Mouse (Mus musculus): ENCODE measurements around the gene Dxo. TPM values are rescaled to one million over a fixed set of nuclear protein-coding genes. Genes with fewer than 3 reads are reported as not detected.

Dxo gene
- polyA plus RNA-seq, 1 experiment from 2014 or later = 68.9 TPM

Small RNA genes within 50 kb of the gene (microRNA-seq; reads per million reads assigned to microRNA genes)
- gene Mir6970 = not detected
- gene Mir6971 = 3.3 reads per million, percentile 8 among the genes with 10 or more reads in this experiment
- not detected for gene Mir6972

Other genes with a start within 250 kb of the Dxo start
- 3.2 and 4.9 TPM in 2 replicates for gene Gpsm3, start 247.2 kb upstream of the Dxo start, polyA plus RNA-seq (2015; fragmentation: Nextera tagmentation; extraction: Ambion mirVana)
- 8.9 and 10.6 TPM in 2 replicates for gene Pbx2, start 245.8 kb upstream of the Dxo start, polyA plus RNA-seq (2015; fragmentation: Nextera tagmentation; extraction: Ambion mirVana)
- gene Ager, start 239.2 kb upstream of the Dxo start, polyA plus RNA-seq (2015; fragmentation: Nextera tagmentation; extraction: Ambion mirVana) = 1.9 and 2.1 TPM in 2 replicates
- 299 and 301 TPM in 2 replicates for gene Rnf5, start 233.3 kb upstream of the Dxo start, polyA plus RNA-seq (2015; fragmentation: Nextera tagmentation; extraction: Ambion mirVana)
- gene Agpat1, start 232.8 kb upstream of the Dxo start, polyA plus RNA-seq (2015; fragmentation: Nextera tagmentation; extraction: Ambion mirVana) = 97.8 and 99.1 TPM in 2 replicates
- gene Egfl8, start 221.0 kb upstream of the Dxo start, polyA plus RNA-seq (2015; fragmentation: Nextera tagmentation; extraction: Ambion mirVana) = 11.7 and 12.9 TPM in 2 replicates
- gene Ppt2, start 208.5 kb upstream of the Dxo start, polyA plus RNA-seq (2015; fragmentation: Nextera tagmentation; extraction: Ambion mirVana) = 21.7 and 22.7 TPM in 2 replicates
- gene Prrt1, start 207.5 kb upstream of the Dxo start, polyA plus RNA-seq (2015; fragmentation: Nextera tagmentation; extraction: Ambion mirVana) = 5.5 and 5.6 TPM in 2 replicates
- gene Fkbpl, start 192.3 kb upstream of the Dxo start, polyA plus RNA-seq (2015; fragmentation: Nextera tagmentation; extraction: Ambion mirVana) = 16.9 and 17.6 TPM in 2 replicates
- 117 and 122 TPM in 2 replicates for gene Atf6b, start 189.9 kb upstream of the Dxo start, polyA plus RNA-seq (2015; fragmentation: Nextera tagmentation; extraction: Ambion mirVana)
- gene Tnxb, start 166.5 kb upstream of the Dxo start, polyA plus RNA-seq (2015; fragmentation: Nextera tagmentation; extraction: Ambion mirVana) = 0.09 TPM in 2 replicates
- 0.09 TPM in 1 of 2 replicates, not detected in the other for gene C4b, start 93.1 kb upstream of the Dxo start, polyA plus RNA-seq (2015; fragmentation: Nextera tagmentation; extraction: Ambion mirVana)
- gene Cyp21a1, start 32.5 kb upstream of the Dxo start, polyA plus RNA-seq (2015; fragmentation: Nextera tagmentation; extraction: Ambion mirVana) = not detected in 2 replicates
- 36.5 and 40.5 TPM in 2 replicates for gene Stk19, start 74 bp upstream of the Dxo start, polyA plus RNA-seq (2015; fragmentation: Nextera tagmentation; extraction: Ambion mirVana)
- gene Skiv2l, start 13.2 kb downstream of the Dxo start, polyA plus RNA-seq (2015; fragmentation: Nextera tagmentation; extraction: Ambion mirVana) = 54.1 and 60.4 TPM in 2 replicates
- 82.7 and 88.9 TPM in 2 replicates for gene Nelfe, start 13.4 kb downstream of the Dxo start, polyA plus RNA-seq (2015; fragmentation: Nextera tagmentation; extraction: Ambion mirVana)
- 1.9 TPM in 2 replicates for gene Cfb, start 25.5 kb downstream of the Dxo start, polyA plus RNA-seq (2015; fragmentation: Nextera tagmentation; extraction: Ambion mirVana)
- 13.5 and 13.9 TPM in 2 replicates for gene Zbtb12, start 42.5 kb downstream of the Dxo start, polyA plus RNA-seq (2015; fragmentation: Nextera tagmentation; extraction: Ambion mirVana)
- 0.10 TPM in 1 of 2 replicates, not detected in the other for gene Gm20547, start 45.0 kb downstream of the Dxo start, polyA plus RNA-seq (2015; fragmentation: Nextera tagmentation; extraction: Ambion mirVana)
- 1.4 and 2.3 TPM in 2 replicates for gene C2, start 61.2 kb downstream of the Dxo start, polyA plus RNA-seq (2015; fragmentation: Nextera tagmentation; extraction: Ambion mirVana)
- 90.1 and 98.0 TPM in 2 replicates for gene Ehmt2, start 61.5 kb downstream of the Dxo start, polyA plus RNA-seq (2015; fragmentation: Nextera tagmentation; extraction: Ambion mirVana)
- gene Slc44a4, start 77.4 kb downstream of the Dxo start, polyA plus RNA-seq (2015; fragmentation: Nextera tagmentation; extraction: Ambion mirVana) = 0.17 TPM in 1 of 2 replicates, not detected in the other
- 30.6 and 31.5 TPM in 2 replicates for gene Neu1, start 94.2 kb downstream of the Dxo start, polyA plus RNA-seq (2015; fragmentation: Nextera tagmentation; extraction: Ambion mirVana)
- gene Hspa1b, start 122.2 kb downstream of the Dxo start, polyA plus RNA-seq (2015; fragmentation: Nextera tagmentation; extraction: Ambion mirVana) = 0.26 and 0.32 TPM in 2 replicates
- gene Gm20481, start 132.9 kb downstream of the Dxo start, polyA plus RNA-seq (2015; fragmentation: Nextera tagmentation; extraction: Ambion mirVana) = not detected in 2 replicates
- gene Hspa1a, start 135.1 kb downstream of the Dxo start, polyA plus RNA-seq (2015; fragmentation: Nextera tagmentation; extraction: Ambion mirVana) = 4.0 and 4.6 TPM in 2 replicates
- gene Hspa1l, start 135.7 kb downstream of the Dxo start, polyA plus RNA-seq (2015; fragmentation: Nextera tagmentation; extraction: Ambion mirVana) = 0.85 and 1.1 TPM in 2 replicates
- gene Lsm2, start 144.8 kb downstream of the Dxo start, polyA plus RNA-seq (2015; fragmentation: Nextera tagmentation; extraction: Ambion mirVana) = 112 and 117 TPM in 2 replicates
- gene Vars, start 164.0 kb downstream of the Dxo start, polyA plus RNA-seq (2015; fragmentation: Nextera tagmentation; extraction: Ambion mirVana) = 57.3 TPM in 2 replicates
- gene Vwa7, start 179.6 kb downstream of the Dxo start, polyA plus RNA-seq (2015; fragmentation: Nextera tagmentation; extraction: Ambion mirVana) = 0.16 and 0.18 TPM in 2 replicates
- 2.5 and 2.9 TPM in 2 replicates for gene Sapcd1, start 191.0 kb downstream of the Dxo start, polyA plus RNA-seq (2015; fragmentation: Nextera tagmentation; extraction: Ambion mirVana)
- gene Msh5, start 209.7 kb downstream of the Dxo start, polyA plus RNA-seq (2015; fragmentation: Nextera tagmentation; extraction: Ambion mirVana) = 2.7 and 3.5 TPM in 2 replicates
- 100 and 102 TPM in 2 replicates for gene Clic1, start 212.9 kb downstream of the Dxo start, polyA plus RNA-seq (2015; fragmentation: Nextera tagmentation; extraction: Ambion mirVana)
- 420 and 426 TPM in 2 replicates for gene Ddah2, start 222.0 kb downstream of the Dxo start, polyA plus RNA-seq (2015; fragmentation: Nextera tagmentation; extraction: Ambion mirVana)
- gene Ly6g6c, start 228.4 kb downstream of the Dxo start, polyA plus RNA-seq (2015; fragmentation: Nextera tagmentation; extraction: Ambion mirVana) = not detected in 2 replicates
- gene Mpig6b, start 229.2 kb downstream of the Dxo start, polyA plus RNA-seq (2015; fragmentation: Nextera tagmentation; extraction: Ambion mirVana) = 0.25 and 0.31 TPM in 2 replicates
- 0.45 TPM in 1 of 2 replicates, not detected in the other for gene Ly6g6e, start 239.9 kb downstream of the Dxo start, polyA plus RNA-seq (2015; fragmentation: Nextera tagmentation; extraction: Ambion mirVana)
- gene Ly6g6d, start 241.0 kb downstream of the Dxo start, polyA plus RNA-seq (2015; fragmentation: Nextera tagmentation; extraction: Ambion mirVana) = 0.61 and 1.1 TPM in 2 replicates
- gene Ly6g6f, start 248.6 kb downstream of the Dxo start, polyA plus RNA-seq (2015; fragmentation: Nextera tagmentation; extraction: Ambion mirVana) = 0.19 and 0.28 TPM in 2 replicates